Mouse (Mus musculus) intestine, postnatal 0 days (tissue): ENCODE results near the gene Chn1. TPM values are rescaled to one million over a fixed set of nuclear protein-coding genes. Genes with fewer than 3 reads are reported as not detected.

Source experiments
- ATAC-seq: fragments of 200-750 bp; cut with Nextera tagmentation; 2 replicates; pipeline ENCODE4 v1.8.0; 2017; ENCODE audit warnings: mild to moderate bottlenecking, moderate TSS enrichment, moderate library complexity
- H3K27ac ChIP-seq: fragments of 300-500 bp; sonication (generic); 2 replicates; pipeline ENCODE4 v1.5.1; 2014; ENCODE audit warnings: mild to moderate bottlenecking, low read depth, low read length, moderate library complexity
- H3K27me3 ChIP-seq: fragments of 300-500 bp; sonication (generic); replicated peaks from 2 replicates; pipeline ENCODE4 v1.6.1; 2014; ENCODE audit warnings: low read length, mixed read lengths; ENCODE audit not compliant: control insufficient read depth, insufficient read depth
- H3K36me3 ChIP-seq: fragments of 300-500 bp; sonication (generic); 2 replicates; pipeline ENCODE4 v1.6.1; 2014; ENCODE audit warnings: mild to moderate bottlenecking, moderate library complexity; ENCODE audit not compliant: control insufficient read depth, insufficient read depth
- H3K4me1 ChIP-seq: fragments of 300-500 bp; sonication (generic); replicated peaks from 2 replicates; pipeline ENCODE4 v1.6.1; 2014; ENCODE audit warnings: antibody characterized with exemption, low read length, mixed read lengths; ENCODE audit not compliant: control insufficient read depth, insufficient read depth
- H3K4me2 ChIP-seq: fragments of 300-500 bp; sonication (generic); replicated peaks from 2 replicates; pipeline ENCODE4 v1.6.1; 2014; ENCODE audit warnings: low read depth, mild to moderate bottlenecking, moderate library complexity
- H3K4me3 ChIP-seq: fragments of 300-500 bp; sonication (generic); 2 replicates; pipeline ENCODE4 v1.5.1; 2014; ENCODE audit warnings: low read depth, low read length
- H3K9ac ChIP-seq: fragments of 300-500 bp; sonication (generic); 2 replicates; pipeline ENCODE4 v1.6.1; 2014; ENCODE audit warnings: mild to moderate bottlenecking, low read depth, low read length
- H3K9me3 ChIP-seq: fragments of 300-500 bp; sonication (generic); 2 replicates; pipeline ENCODE4 v1.6.1; 2016; ENCODE audit warnings: mixed run types; ENCODE audit not compliant: control insufficient read depth
- CTCF ChIP-seq: sonication (generic); IDR thresholded peaks from 2 replicates; pipeline ENCODE4 v1.5.1; 2016; ENCODE audit warnings: low read depth, mild to moderate bottlenecking, control low read depth, antibody characterized with exemption, moderate library complexity
- WGBS: fragments of 180-500 bp; shearing (Covaris S2); extraction: QIAGEN DNeasy Blood & Tissue Kit; methylation state at CpG from one replicate; pipeline ENCODE4 v1.1.7; 2014; 5-methylcytosine and 5-hydroxymethylcytosine counted together
- polyA plus RNA-seq: library from polyadenylated mRNA; unstranded; fragments of >200 nt; fragmentation: Nextera tagmentation; extraction: Ambion mirVana; gene quantifications from 2 replicates; pipeline ENCODE4 v1.2.1, GENCODE M21; 2015

The Chn1 gene
- polyA plus RNA-seq, 1 experiment from 2014 or later = 9.5 TPM

- H3K36me3 ChIP-seq = no peaks in the 10 kb centered on the region
- H3K4me3 ChIP-seq = peak overlapping the region; percentile 25
- H3K27ac ChIP-seq = no peak overlapping the region
- peak overlapping the region; percentile 59 for H3K4me2 ChIP-seq
- H3K27me3 ChIP-seq = no peaks in the 10 kb centered on the region
- peak; percentile 49; the same call in 1 of the 2 replicates for ATAC-seq
- H3K9me3 ChIP-seq = no peaks in the 10 kb centered on the region
- no peaks in the 10 kb centered on the region for H3K4me1 ChIP-seq
- TF ChIP-seq CTCF = peak; percentile 93
- WGBS = 15% methylated on average over 8 of the region's 8 CpGs
- H3K9ac ChIP-seq = 0 out of 2 replicates have a peak overlapping the region, but pooled peaks have one; percentile 34
These were observed 208.0 kb downstream of the Chn1 start for GRCm38 (mm10) chr2:73566989-73567605.

- Histone ChIP-seq H3K27me3 (no peaks in the 10 kb centered on the region), H3K9ac (no peak overlapping the region), H3K4me3 (no peak overlapping the region), H3K9me3 (no peaks in the 10 kb centered on the region), H3K36me3 (no peaks in the 10 kb centered on the region), H3K4me2 (no peak overlapping the region), H3K4me1 (no peaks in the 10 kb centered on the region), H3K27ac (no peak overlapping the region)
- TF ChIP-seq CTCF = peak; percentile 71
- ATAC-seq = no peak
- WGBS = 27% methylated on average over 7 of the region's 7 CpGs
These were observed 209.0 kb downstream of the Chn1 start for GRCm38 (mm10) chr2:73566162-73566561.

- no peak overlapping the region for H3K9ac ChIP-seq
- WGBS = 57% methylated on average over 7 of the region's 7 CpGs
- no peaks in the 10 kb centered on the region for H3K36me3 ChIP-seq
- no peak overlapping the region for H3K4me3 ChIP-seq
- H3K27ac ChIP-seq = no peak overlapping the region
- H3K9me3 ChIP-seq = no peaks in the 10 kb centered on the region
- no peaks in the 10 kb centered on the region for H3K4me1 ChIP-seq
- TF ChIP-seq CTCF = no peak
- no peaks in the 10 kb centered on the region for H3K27me3 ChIP-seq
- no peak overlapping the region for H3K4me2 ChIP-seq
- no peak for ATAC-seq
These were observed 211.5 kb downstream of the Chn1 start for GRCm38 (mm10) chr2:73563690-73564089.

GRCm38 (mm10) chr2:73562656-73563055, 212.5 kb downstream of the Chn1 start:
- Histone ChIP-seq H3K9me3 (no peaks in the 10 kb centered on the region), H3K9ac (no peak overlapping the region), H3K27ac (no peak overlapping the region), H3K27me3 (no peaks in the 10 kb centered on the region), H3K36me3 (no peaks in the 10 kb centered on the region), H3K4me3 (no peak overlapping the region), H3K4me1 (no peaks in the 10 kb centered on the region), H3K4me2 (no peak overlapping the region)
- TF ChIP-seq CTCF = no peak
- no peak for ATAC-seq
- 90% methylated on average over 9 of the region's 9 CpGs for WGBS

DNA sequence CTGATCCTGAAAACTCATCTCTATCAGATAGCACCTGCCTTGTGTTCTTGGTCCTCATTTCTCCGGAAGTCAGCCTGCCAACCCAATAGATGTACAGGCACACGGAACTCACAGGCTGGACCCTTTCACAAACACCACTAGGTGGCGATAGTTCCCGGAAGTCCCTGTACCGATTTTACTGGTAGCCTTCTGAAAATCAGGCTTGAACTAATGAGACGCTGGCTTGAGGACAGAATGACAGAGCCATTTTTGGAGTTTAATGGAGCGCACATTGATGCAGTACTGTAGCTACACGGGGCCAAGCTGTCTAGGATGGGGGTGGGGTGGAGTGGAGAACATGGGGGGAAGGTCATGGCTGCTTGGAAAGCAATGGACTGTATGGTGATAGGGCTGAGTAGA, 213.5 kb downstream of the Chn1 start:
- Histone ChIP-seq H3K4me1 (no peaks in the 10 kb centered on the region), H3K27ac (no peak overlapping the region), H3K9ac (no peak overlapping the region), H3K27me3 (no peaks in the 10 kb centered on the region), H3K4me2 (peak overlapping the region; percentile 71), H3K9me3 (no peaks in the 10 kb centered on the region), H3K4me3 (peak overlapping the region; percentile 32), H3K36me3 (no peaks in the 10 kb centered on the region)
- 9% methylated on average over 8 of the region's 8 CpGs for WGBS
- TF ChIP-seq CTCF = peak; percentile 83
- ATAC-seq = peak; percentile 66

DNA sequence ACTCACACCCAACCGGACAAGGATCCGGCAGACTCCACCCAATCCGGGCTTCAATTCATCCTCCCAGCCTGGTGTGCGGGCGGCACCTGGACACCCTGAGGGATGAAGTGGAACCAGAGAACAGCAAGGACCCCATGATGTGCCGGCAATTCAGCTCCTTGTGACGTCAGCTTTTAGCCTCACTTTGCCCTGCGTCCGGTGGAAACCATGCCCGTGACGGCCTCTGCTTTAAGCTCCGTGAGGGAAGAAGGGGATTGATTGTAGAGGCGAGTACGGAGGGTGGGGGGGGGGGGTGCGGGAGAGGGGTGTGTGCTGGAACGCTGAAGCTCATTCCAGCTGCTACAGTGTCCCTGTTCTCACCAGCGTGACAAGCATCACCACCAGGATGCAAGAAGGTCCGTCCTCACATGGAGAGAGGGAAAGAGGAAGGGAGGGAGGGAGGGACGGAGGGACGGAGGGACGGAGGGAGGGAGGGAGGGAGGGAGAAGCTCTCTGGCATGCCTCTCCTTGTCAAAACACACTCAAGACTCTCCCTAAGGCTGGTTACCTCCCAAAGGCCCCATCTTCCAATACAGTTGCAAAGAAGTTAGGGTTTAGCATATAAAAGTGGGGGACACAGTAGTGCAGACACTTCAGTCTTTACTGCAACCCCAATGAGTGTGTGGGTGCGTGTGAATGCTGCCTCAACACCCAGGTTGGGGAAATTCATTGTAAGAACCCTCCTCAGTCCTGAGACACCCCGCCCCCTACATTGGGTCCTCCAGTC, 214.1 kb downstream of the Chn1 start:
- WGBS = 4% methylated on average over 23 of the region's 23 CpGs
- TF ChIP-seq CTCF = no peak

More for the DNA sequence above, 214.1 kb downstream of the Chn1 start:
- Histone ChIP-seq H3K9ac (no peak overlapping the region), H3K9me3 (no peaks in the 10 kb centered on the region), H3K4me2 (peak overlapping the region; percentile 71), H3K27me3 (no peaks in the 10 kb centered on the region), H3K4me1 (no peaks in the 10 kb centered on the region), H3K4me3 (peak overlapping the region; percentile 32), H3K27ac (no peak overlapping the region), H3K36me3 (no peaks in the 10 kb centered on the region)
- peak; percentile 31; the same call in 1 of the 2 replicates for ATAC-seq

Other genes starting within 250 kb of the Chn1 start
- gene Wipf1, start 245.6 kb downstream of the Chn1 start, polyA plus RNA-seq = 9.9 and 10.3 TPM in 2 replicates
- gene Chrna1, start 195.0 kb downstream of the Chn1 start, polyA plus RNA-seq = 0.08 and 0.12 TPM in 2 replicates
- gene Atf2, start 117.3 kb upstream of the Chn1 start, polyA plus RNA-seq = 24.2 and 25.7 TPM in 2 replicates
- gene Atp5g3, start 136.0 kb upstream of the Chn1 start, polyA plus RNA-seq = 2,687 and 2,714 TPM in 2 replicates